Mouse (Mus musculus) testis, postnatal 10 days (tissue): ENCODE results near the gene Ell2.
"Not testable (repeated sequence)": the region's sequence is repeated elsewhere in the genome, so short reads cannot be mapped to it uniquely, and the experiment has no call there.

Experiments used
- DNase-seq: peaks from one replicate; pipeline ENCODE4 v3.0.0; 2021; ENCODE audit warnings: low spot score

Gene Ell2

DNA sequence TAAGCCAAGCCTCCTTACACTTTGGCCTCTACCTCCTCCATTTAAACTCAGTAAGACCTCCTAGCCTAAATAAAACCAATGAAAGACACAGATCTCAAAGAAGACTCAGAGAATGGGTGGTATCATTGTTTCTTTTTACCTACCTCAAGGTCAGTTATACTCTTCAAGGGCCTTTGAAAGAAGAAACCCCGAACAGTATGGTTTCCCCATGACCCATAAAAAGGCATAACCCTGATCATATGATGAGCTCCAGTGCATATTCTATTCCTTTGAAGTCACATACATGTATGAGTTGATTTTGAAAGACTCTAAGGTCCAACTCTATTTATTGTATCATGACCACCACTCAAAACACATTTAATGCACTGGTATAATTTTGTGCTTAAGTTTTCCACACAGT lies at the start of gene Ell2:
Ell2 (plus strand) TSS at position 301 of the 400 bp plus-strand sequence.
- no peak for DNase-seq

DNA sequence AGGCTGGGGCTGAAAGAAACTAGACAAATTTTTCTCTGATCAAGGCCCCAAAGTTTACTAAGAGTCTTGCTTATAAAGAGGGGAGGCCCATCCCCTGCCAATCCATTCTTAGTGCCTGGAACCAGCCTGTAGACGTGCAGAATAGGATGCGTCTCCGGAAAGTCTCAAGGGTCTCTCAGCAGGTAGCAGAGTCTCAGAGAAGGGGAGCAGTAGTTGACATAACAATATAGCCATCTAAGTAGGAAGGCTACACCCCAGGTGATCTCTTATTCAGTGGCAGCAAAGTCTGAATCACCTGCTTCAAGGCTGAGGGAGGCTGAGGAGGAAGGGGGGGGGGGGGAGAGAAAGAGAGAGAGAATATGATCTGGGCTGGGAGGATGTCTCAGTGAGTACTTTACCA lies 21.1 kb upstream of the Ell2 start:
- DNase-seq, result no peak

DNA sequence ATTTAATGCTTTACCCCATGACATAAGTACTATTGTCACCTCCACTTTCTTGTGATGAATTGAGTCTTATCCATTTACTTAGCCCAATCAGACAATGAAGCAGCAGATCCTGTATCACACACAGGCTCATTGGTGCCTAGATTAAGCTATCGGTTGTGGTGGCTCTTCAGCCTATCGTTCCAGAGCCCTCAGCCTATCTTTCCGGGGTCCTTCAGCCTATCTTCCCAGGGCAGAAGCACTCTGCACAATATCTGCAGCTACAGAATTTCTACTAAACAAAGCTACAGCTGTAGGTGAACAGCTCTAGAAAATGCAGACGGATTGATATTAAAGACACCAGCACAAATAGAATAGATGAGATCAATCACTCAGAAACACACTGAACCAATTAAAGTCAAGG lies 19.6 kb upstream of the Ell2 start:
- no peak for DNase-seq

DNA sequence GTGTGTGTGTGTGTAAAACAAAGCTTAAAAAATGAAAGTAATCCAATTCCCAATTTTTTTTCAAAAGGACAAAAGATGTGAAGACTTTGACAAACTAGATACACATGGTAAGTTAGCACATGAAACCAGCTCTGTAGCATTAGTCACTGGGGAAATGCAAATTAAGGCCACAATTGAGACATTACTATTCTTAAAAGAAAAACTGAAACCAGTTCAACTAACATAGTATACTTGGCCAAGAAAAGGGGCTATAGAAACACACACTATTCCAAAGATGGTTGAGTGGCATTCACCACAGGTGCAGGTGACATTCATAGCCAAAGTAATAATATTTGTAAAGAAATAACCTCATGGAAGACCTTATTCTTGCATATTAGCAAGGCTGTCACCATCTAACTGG lies 14.9 kb upstream of the Ell2 start:
- no peak for DNase-seq

DNA sequence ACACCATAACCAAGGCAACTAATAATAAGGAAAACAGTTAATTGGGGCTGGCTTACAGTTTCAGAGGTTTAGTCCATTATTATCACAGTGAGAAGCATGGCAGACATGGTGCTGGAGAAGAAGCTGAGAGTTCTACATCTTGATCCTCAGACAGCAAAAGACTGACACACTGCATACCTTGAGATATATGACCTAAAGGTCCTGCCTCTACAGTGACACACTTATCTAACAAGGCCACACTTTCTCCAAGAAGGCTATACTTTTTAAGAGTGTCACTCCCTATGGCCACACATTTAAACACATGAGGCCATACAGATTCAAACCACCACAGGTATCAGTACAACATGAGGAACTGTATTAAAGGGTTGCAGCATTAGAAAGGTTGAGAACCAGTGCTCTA lies 13.5 kb upstream of the Ell2 start:
- no peak for DNase-seq

DNA sequence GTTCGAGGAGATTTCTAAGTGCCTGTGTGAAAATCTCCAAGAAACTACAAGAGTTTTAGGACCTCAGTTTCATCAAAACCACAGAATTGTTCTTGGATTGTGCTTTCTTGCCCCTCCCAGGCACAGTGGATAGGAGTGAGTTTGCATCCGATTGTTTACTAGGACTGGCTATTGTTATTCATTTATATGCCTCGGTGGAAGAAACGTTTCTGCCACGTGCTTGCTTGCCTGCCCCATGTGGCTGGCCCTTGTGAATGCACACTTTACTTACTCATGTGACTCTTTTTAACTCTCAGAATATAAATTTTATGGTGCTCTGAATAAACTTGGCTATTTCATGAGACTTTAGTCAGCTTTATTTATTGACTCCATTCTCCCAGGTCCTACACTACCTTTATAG lies 3.7 kb upstream of the Ell2 start:
- DNase-seq, result no peak

DNA sequence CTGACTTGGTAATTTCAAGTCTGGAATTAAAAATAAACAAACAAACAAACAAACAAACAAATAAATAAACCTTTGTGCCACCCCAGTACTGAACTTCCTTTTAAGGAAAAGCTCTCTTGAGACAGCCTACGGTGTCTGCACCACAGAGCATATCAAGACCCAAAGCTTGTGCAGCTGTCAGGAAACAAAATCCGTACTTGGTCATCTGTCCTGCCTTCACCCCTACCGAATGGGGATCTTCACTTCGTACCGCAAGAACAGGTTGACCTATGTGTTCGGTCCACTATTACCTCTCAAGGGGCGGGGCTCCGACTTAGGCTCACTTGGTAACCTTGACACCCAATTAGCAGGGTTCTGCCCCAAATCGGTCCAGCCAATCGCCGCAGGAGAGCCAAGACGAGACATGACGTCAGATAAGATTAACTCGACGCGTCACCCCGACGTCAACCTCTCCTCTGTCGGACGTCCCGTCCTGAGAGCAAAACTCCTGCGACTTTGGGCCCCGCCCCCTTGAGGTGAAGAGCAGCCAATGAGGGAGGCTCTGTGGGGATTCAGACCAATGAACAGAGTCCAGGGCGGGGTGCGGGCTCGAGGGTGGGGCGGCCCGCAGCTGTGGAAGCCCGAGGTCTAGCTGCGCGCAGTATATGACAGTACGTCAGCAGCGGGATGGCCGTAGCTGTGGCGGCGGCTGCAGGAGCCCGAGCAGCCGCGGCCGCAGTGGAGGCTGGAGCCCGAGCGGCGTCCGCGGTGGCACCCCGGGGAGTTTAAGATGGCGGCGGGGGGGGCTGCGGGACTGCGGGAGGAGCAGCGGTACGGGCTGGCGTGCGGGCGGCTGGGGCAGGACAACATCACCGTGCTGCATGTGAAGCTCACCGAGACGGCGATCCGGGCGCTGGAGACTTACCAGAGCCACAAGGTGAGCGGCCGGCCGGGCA lies 592 bp downstream of the Ell2 start:
- DNase-seq, result peak; percentile 96

DNA sequence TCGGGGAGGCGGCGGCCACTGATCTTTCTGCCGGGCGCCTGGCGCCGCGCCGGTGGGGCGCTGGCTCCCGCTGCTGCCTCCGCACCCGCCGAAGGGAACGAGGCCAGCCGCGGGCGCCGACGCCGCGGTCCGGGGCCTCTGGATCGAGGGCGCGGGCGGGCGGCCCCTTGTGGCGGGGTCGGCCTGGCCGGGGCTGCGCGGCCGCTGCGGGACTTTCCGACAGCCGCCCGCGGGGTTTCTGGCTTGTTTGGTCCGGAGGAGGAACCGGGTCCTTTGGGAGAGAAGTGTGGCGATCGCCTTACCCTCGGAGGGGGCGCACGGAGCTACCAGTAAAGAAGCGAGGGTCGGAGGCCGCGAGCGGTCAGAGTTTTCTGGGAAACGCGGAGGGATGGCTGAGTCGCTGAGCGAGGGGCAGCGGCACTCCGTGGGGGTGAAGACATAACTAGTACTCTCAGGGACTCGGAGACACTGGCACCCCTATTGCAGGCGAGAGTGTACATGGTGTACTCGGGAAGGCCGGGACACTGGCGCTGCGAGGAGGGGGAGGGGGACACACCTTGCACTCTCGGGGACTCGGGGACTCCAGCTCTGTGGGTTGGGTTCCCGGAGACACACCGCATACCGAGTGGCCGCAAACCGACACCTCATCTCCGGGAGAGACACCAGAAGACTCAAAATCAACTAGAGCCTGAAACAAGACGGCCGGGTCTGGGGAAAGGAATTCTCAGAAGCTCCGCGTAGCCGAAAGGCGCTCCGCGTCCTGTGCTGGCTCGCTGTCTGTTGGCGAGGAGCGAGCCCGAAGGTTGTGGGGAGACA lies 1.5 kb downstream of the Ell2 start:
- DNase-seq, result peak; percentile 74

DNA sequence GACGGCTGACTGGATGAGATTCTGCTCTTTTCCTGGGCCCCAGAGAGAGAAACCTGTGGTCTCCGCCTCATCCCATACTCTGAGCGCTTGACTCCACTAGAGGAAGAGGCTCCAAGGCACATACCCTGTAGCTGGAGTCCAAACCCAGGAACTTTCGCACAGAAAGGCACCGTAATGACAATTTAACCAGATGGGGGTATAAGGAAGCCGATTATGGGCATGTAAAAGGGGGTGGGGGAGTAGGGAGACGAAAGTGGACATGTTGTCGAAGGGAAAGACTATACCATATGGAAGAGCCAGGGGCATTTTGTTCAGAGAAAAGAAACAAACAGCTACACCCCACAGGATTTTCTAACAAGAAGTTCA lies 2.1 kb downstream of the Ell2 start:
- DNase-seq, result no peak

DNA sequence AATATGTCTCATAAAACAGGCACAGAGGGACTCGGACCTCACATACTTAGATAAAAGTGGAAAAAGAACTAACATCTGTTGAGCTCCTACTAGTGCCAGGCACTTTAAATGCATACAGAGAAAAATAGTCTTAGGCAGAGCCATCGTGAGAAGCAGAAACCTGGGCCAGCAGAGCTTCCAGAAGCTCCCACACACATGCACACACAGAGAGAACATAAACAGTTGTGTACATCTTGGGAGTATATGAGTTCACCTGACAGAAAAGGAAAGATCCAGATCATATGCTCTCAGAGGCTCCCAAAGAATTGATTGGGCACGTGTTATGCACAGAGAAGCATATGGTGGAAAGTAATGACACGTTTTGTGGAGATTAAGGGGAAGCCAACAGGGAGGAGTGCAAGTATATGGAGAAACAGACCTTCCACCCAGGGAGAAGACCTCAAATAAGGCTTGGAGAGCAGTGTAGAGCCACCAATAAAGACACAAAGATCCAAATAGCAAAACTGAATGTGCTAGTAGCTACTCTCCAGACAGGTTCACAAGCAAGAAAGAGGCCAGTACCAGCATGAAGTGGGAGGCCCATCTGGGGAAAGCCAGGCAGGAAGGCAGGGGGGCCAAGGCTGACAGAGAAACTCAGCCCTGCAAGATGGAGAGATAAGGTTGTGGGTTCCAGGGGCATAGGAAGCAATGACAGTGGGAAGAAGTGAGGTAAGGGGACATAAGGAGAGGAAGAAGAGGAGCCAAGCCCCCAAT lies 2.6 kb downstream of the Ell2 start:
- no peak for DNase-seq

DNA sequence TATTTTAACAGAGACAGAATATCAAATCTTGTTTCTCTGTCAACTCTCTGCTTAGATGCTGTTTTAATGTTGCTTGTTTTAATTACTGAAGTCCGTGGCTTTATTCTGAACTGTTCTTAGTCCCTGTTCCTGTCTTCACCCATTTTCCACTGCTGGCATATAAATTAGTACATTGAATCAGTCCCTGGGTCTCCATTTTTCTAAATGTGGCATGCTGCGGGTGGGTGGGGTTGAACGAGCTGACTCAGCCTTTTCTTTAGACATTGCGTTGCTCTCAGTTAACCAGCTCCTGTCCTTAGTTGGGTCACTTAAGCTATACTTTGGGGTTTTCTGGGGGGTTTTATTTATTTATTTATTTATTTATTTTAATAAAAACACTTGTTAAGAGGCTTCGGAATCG lies 3.6 kb downstream of the Ell2 start:
- DNase-seq, result no peak

DNA sequence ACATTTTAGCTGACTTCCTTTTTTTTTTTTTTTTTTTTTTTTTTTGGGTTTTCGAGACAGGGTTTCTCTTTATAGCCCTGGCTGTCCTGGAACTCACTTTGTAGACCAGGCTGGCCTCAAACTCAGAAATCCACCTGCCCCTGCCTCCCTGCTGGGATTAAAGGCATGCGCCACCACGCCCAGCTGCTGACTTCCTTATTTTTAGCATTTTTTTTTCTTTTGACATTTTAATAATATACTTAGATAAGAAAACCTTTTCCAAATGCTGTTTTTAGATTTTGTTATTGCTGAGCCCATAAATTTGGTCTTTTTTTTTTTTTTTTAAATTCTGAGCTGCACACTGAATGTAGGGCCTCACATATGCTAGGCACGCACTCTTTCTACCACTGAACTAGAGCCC lies 5.0 kb downstream of the Ell2 start:
- DNase-seq, result not testable (repeated sequence)

DNA sequence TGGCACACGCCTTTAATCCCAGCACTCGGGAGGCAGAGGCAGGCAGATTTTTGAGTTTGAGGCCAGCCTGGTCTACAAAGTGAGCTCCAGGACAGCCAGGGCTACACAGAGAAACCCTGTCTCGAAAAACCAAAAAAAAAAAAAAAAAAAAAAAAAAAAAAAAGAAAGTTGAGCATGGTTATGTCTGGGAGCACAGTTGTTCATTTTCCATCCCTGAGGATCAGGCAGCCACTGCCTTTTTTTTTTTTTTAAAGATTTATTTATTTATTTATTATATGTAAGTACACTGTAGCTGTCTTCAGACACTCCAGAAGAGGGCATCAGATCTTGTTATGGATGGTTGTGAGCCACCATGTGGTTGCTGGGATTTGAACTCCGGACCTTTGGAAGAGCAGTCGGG lies 6.0 kb downstream of the Ell2 start:
- DNase-seq, result not testable (repeated sequence)

DNA sequence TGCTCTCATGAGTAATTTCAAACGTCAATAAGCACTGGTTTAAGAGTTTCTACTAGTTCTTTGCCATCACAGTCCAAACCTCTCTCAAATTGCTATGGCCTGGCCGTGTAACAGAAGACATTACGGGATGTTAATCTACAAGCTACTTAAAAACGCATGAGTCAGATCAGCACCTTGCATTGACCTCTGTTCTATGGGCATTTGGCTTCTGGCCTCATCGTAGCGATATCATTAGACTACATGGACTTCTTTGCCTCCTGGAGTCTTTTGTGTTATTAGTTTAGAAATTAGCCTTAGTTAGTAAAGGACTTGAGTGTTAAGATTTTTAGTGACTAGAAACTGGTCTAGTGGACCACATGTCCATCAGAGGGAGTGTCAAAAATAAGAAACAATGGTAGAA lies 7.8 kb downstream of the Ell2 start:
- no peak for DNase-seq

DNA sequence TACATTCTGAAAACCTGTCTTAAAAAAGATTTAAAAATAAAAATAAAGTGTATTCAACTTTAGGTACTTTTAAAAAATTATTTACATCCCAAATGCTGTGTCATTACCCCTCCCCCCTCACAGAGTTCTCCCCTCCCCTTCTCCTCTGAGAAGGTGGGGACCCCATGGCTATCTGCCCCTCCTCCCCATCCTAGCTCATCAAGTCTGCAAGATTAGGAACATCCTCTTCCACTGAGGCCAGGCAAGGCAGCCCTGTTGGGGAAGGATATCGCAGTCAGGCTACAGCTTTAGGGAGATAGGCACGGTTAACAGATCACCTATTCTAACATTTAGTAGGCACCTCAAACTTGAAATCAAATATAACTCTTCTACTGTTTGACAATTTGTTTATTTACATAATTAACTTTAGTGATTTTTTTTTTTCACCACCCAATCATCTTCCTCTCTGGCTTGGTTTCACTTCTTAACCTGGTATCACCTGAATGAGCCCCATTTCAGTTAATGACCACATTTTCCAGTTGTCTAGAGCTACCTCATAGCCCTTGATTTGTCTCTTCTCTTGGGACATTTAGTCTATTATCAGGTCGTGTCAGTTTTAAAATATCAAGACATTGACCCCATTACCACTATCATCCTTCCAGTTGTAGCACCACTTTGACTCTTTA lies 11.2 kb downstream of the Ell2 start:
- no peak for DNase-seq

DNA sequence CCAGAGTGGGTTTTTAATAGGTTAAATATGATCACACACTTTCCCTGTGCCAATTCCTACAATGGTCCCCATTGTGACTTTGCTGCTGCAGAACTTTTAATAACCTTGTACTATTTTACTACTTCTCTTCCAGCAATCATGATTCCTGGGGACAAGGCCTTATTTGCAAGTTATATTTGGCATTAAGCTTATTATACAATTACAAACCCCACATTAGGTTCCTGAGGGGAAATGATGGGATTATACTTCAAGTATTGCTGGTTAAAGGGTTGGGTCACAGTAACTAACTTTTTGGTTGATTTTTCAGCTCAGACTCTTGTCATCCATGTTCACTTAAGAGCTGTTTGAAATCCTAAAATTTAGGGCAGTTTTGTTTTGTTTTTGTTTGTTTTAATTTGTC lies 11.8 kb downstream of the Ell2 start:
- no peak for DNase-seq

DNA sequence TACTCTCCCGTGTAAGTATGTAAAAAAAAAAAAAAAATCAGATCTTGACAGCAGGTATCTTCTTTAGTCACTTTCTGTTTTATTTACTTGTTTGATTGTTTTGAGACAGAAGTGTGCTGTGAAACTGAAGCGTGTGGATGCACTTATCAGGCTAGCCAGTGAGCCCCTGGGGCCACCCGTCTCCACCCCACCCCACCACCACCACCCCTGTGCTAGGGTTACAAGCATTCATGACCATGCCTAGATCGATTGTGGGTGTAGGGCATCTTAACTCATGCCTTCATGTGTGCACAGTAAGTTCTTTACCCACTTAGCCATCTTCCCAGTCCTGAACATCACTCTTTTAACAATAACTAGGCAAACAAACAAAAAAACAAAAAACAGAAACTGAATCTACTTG lies 13.1 kb downstream of the Ell2 start:
- no peak for DNase-seq

DNA sequence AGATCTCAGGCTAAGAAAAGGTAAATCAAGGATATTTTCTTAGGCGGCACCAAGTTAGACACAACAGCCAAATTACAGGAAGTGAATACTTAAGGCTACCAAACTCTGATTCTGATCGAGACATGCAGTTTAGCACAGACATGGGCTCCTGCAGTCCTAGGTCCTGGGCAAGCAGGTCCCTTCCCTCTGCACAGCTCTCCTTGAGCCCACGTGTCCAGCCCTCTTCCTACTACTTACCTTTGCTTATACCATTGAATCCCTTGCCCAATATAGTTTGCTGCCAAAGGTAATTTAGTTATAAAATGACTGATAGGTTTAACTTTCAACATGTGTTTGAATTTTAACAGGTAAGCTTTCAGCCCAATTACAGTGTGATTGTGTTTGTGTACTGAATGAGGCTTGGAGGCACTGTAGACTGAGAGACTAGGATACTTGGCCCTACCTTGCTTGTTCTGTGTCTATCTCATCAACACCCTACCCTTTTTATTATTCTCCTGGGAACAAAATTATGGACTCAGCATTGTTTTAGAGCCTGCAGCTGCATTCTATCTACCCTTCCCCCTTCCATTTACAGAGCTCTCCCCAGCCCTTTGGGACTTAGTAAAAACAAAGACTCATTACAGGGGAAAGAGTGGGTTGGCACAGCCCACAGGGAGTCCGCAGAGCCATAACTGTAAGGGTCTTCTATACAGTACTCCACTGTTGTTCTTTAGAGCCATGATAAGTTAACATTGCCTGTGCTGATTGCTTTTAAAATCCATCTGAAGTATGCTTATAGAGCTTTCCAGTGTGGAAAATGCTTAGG lies 20.2 kb downstream of the Ell2 start:
- DNase-seq, result no peak

DNA sequence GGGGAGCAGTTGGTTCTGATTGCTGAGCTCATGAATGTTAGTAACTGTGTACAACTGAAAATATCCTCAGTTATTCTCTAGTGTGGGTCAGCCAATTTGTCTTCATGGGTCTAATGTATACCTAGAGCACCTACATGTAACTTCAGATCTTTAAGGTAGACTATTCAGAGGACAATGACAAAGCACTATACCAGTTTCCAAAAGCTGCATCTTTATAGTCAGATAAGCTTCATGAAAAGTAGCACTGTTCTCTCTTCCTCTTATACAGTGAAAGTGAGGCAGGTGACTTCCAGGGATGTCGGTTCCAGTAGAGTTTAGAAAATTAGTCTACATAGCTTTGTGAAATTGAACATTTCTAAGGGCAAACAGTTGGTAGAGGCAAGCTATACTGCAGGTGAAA lies 21.4 kb downstream of the Ell2 start:
- DNase-seq, result no peak

DNA sequence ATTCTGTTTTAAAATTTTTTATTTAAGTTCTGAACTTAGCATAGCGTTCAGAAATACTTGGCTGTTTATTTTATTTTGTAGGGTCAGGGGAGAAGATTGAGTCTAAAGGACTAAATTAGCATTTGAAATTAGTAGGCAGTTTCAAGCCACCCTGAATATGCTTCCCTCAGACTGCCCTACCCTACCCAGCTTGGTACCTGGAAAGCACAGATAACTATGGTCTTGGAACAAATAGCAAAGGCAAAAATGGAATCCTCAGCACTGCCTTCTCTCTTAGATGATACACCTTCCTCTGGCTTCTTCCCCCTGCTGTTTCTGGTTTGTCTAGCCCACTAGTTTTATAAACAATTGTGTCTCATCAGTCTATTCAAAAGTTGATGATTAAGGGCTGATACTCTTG lies 23.3 kb downstream of the Ell2 start:
- no peak for DNase-seq

DNA sequence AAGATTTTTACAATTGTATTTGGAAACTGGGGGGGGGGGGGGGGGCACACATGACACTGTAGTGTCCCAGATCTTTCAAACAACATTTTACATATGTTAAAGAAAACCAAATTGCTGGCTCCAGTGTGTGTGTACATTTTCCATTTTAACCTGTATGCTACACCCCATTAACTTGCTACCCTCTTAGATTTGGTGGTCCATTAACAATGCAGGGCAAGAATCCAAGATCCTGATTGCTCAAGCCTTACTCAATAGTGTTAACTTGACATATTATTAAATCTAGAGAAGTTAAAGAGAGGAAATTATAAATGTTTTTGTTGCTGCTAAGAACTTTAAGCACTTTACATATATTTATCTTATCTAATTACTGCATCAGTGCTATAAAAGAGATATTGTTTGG lies 24.2 kb downstream of the Ell2 start:
- no peak for DNase-seq
